Mouse (Mus musculus): ENCODE results near the gene Wbp1l. TPM values are rescaled to one million over a fixed set of nuclear protein-coding genes. Genes with fewer than 3 reads are reported as not detected.
"Not testable (repeated sequence)": the region's sequence is repeated elsewhere in the genome, so short reads cannot be mapped to it uniquely, and the experiment has no call there.

Gene Wbp1l
- total RNA-seq (2021), result 100 to 1,000 TPM in 1 of 2 experiments, 10 to 100 TPM in 1; 66.2 to 116 TPM
- long read RNA-seq, experiment 1, transcript Wbp1l-201 (5 exons, 3,911 nt), result minor isoform, 10 of 160 reads
- long read RNA-seq, experiment 1, transcript Wbp1l-204 (4 exons, 3,900 nt), result minor isoform, 8 of 160 reads
- long read RNA-seq, experiment 1, transcript Wbp1l-202 (4 exons, 3,865 nt), result major isoform, 64 of 160 reads
- long read RNA-seq, experiment 1, partial matches to known transcripts, result 43 of 160 reads
- long read RNA-seq, experiment 1, other reads (novel, unspliced or antisense), result 35 of 160 reads
- long read RNA-seq, experiment 2, transcript Wbp1l-204 (4 exons, 3,900 nt), result minor isoform, 5 of 82 reads
- long read RNA-seq, experiment 2, transcript Wbp1l-202 (4 exons, 3,865 nt), result major isoform, 46 of 82 reads
- long read RNA-seq, experiment 2, partial matches to known transcripts, result 20 of 82 reads
- long read RNA-seq, experiment 2, other reads (novel, unspliced or antisense), result 7 of 82 reads

DNA sequence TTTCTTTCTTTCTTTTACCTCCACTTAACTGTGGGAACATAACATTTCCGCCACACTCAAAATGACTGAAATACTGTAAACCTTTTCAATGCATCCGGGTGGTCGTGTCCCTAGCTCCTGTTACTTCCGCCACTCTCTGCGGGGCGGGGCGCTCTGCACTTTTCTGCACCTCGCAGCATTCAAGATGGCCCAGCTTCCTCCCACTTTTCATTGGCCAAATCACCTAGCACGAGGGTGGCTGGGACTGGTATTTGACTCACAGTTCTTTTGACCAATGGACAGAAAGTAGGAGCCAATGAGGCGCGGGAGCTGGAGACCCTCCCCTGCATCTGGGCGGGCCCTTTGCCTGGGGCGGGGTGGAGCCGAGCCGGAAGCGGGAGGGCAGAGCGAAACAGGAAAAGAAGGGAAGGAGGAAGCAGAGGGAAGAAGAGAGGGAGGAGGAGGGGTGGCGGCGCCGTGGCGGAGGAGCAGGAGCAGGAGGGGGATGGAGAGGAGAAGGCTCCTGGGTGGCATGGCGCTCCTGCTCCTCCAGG, at the start of gene Wbp1l:
TSS of gene Wbp1l (plus strand) at position 365 of the 533 bp plus-strand sequence.
- DNase-seq (ENCODE audit: low spot score), result peak; percentile 97

- no peak for DNase-seq (ENCODE audit: low spot score)
These were observed 48.5 kb upstream of the Wbp1l start for GRCm38 (mm10) chr19:46550385-46550784.

- DNase-seq (ENCODE audit: low spot score), result no peak
These were observed 46.4 kb upstream of the Wbp1l start for GRCm38 (mm10) chr19:46552496-46552895.

DNA sequence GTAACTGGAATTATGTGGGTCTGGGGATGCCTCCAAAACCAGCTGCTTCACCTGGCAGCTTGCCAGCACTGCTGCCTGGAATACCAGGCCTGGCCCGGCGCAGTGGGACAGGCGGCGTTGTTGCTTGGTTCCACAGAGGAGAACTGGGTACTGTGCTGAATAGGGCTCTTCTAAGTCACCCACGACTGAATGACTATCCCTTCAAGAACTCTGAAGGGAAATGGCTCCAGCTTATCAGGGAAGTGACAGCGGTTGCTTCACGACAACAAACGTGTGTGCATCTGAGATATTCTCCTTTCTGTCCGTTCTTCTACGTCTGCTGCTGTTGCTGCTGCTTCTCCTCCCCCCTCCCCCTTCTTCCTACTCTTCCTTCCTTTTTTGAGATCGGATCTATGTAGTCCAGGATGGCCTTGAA, 45.3 kb upstream of the Wbp1l start:
- DNase-seq (ENCODE audit: low spot score), result peak; percentile 22

GRCm38 (mm10) chr19:46558009-46558408, 40.9 kb upstream of the Wbp1l start:
- no peak for DNase-seq (ENCODE audit: low spot score)

- no peak for DNase-seq (ENCODE audit: low spot score)
These were observed 40.3 kb upstream of the Wbp1l start for GRCm38 (mm10) chr19:46558631-46559030.

DNA sequence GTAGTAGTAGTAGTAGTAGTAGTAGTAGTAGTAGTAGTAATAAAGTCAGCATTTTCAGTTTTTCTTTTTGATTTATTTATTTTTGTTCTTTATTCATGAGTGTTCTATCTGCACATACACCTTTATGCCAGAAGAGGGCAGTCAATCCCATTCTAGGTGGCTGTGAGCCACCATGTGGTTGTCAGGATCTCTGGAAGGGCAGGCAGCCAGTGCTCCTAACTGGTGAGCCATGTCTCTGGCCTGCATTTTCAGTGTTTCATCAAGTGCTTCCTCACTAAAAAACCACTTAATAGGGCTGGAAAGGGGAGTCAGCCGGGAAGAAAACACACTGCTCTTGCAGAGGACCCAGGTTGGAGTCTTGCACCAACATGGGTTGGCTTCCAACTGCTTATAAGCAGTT, 36.8 kb upstream of the Wbp1l start:
- DNase-seq (ENCODE audit: low spot score), result peak; percentile 78

GRCm38 (mm10) chr19:46562581-46563515, 36.0 kb upstream of the Wbp1l start:
- DNase-seq (ENCODE audit: low spot score), result peak; percentile 78

DNA sequence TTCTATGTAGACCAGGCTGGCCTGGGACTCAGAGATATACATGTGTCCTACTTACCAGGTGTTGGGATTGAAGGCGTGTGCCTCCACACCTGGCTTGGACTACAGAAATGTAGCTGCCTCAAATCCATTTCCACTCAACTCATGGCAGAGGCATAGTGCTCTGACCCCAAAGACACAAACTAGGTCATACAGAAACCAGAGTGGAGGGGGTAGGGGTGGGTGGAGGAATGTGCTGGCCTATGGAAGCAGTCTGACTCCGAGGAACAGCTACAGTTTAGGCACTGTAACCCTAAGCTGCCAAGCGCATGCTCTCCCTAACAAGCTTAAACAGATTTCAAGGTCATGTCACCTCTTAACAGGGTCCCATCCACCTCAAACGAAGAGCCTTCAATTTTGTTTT, 35.3 kb upstream of the Wbp1l start:
- DNase-seq (ENCODE audit: low spot score), result peak; percentile 32

GRCm38 (mm10) chr19:46564043-46564462, 34.8 kb upstream of the Wbp1l start:
- no peak for DNase-seq (ENCODE audit: low spot score)

GRCm38 (mm10) chr19:46571211-46571877, 27.5 kb upstream of the Wbp1l start:
- not testable (repeated sequence) for DNase-seq (ENCODE audit: low spot score)

DNA sequence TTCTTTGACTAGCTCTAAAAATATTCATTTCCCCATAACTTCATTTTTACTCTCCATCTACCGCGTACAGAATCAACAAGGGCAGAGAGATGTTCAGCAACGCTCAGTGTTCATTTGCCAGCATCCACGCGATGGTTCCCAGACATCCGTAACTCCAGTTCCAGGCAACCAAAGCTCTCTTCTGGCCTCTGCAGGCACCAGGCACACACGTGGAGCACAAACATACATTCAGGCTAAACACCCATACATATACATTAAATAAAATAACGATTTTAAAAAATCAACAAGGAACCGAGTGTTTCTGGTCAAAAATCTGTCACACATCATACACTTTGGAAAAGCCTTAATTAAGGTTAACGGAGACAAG, 27.0 kb upstream of the Wbp1l start:
- DNase-seq (ENCODE audit: low spot score), result no peak

DNA sequence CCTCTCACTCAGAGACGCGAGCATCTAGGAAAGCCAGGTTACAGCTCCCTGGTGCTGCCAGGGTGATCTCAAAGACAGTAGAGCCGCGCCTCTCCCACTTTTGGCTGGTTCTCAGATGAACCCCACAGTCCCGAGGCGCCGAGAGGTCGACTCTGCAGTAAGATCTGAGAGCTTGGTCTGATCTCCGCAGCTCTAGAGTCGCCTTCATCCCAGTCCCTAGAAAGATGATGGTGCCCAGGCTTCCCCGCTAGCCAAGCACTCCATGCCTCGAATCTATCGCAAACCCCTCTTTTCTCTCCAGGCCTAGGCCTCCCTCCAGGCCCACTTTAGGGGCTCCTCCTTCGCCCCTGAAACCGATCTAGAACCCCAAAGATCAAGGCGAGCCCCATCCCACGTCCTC, 26.3 kb upstream of the Wbp1l start:
- no peak for DNase-seq (ENCODE audit: low spot score)

DNA sequence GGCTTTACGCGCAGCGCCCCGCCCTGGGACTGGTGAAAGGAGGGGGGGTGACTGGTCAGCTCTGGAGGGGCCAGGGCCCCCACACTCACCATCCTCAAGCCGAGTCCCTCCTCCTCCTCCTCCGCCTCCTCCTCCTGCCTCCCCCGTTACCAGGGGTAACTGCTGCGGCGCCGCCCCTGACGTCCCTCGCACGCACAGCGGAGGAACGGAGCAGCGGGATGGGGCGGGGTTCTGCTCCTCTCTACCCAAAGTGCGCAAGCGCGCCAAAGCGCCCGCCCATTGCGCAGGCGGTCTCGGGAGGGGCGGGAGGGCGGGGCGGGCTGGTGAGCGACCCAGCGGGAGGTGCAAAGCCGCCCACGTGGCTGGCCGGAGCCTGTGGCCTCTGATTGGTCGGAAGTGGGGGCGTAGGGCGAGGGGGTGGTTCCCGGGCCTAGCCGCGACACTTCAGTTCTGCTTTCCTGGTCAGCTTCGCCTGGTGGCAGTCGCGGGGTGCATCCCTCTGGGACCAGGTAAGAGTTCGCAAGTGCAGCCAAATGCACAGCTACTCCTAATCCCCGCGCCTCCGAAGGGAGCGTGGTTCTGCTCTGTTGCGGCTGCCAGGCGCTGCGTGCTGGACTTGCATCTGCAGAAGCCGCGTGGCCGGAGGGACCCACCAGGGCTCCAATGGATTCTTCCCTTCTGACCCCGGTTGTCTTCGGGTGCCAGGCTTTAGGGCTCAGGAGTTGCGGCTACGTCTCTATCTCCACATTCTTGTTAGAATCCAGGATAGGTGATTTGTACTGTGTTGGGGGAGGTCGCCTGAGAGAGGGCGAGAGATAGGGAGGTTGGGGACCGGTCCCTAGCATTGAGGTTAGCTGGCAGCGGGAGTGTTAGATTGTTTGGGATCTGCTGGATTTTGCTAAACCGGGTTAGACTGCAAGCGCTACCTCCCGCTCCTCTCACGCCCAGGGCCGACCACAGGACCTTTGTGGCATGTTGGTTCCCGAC, 25.6 kb upstream of the Wbp1l start, which contains the start of the genes Arl3 and Sfxn2:
TSS of gene Arl3 (minus strand) at position 248 of the 987 bp plus-strand sequence.
TSS of gene Sfxn2 (plus strand) at position 415 of the 987 bp plus-strand sequence.
- peak; percentile 95 for DNase-seq (ENCODE audit: low spot score)

- DNase-seq (ENCODE audit: low spot score), result no peak
These were observed 24.9 kb upstream of the Wbp1l start for GRCm38 (mm10) chr19:46573990-46574389.

- no peak for DNase-seq (ENCODE audit: low spot score)
These were observed 23.7 kb upstream of the Wbp1l start for GRCm38 (mm10) chr19:46575196-46575595.

- peak; percentile 88 for DNase-seq (ENCODE audit: low spot score)
These were observed 10.9 kb upstream of the Wbp1l start for GRCm38 (mm10) chr19:46587823-46588508.

GRCm38 (mm10) chr19:46591575-46591974, 7.3 kb upstream of the Wbp1l start:
- no peak for DNase-seq (ENCODE audit: low spot score)

DNA sequence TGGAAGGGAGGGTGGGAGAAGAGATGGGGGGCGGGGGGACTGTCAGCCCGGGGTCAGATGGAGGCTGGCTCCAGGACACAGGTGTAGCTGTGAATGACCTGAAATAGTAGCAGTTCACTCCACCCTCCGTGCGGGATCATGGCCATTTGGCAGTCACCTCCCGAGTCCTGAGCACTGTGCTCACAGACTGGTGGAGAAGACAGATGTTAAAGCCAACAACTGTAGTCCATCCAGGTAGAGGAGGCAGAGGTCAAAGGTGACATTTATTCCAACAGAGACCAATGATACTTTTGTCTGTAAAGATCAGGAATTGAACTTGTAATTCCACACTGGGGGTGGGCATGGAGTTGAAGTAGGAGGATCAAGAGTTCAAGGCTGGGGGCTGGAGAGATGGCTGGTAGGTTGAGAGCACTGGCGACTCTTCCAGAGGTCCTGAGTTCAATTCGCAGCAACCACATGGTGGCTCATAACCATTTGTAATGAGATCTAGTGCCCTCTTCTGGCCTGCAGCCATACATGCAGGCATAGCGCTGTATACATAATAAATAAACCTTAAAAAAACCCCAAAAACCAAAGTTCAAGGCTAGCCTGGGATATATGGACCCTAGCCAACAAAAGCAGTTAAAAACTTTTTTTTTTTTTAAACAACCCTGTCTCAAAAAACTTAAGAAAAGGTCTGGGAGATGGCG, 6.0 kb upstream of the Wbp1l start:
- no peak for DNase-seq (ENCODE audit: low spot score)
